Mouse (Mus musculus) small intestine, adult 2 months (tissue): ENCODE measurements around the gene Lrch3.

Source experiments
- CTCF ChIP-seq: fragments of 200-500 bp; IDR thresholded peaks from 2 replicates; pipeline ENCODE4 v1.5.1; 2012; ENCODE audit warnings: low read depth, mild to moderate bottlenecking, control low read depth, inconsistent platforms, low read length, moderate library complexity, mixed read lengths; ENCODE audit not compliant: insufficient replicate concordance, insufficient read length; ENCODE audit errors: extremely low read depth
- POLR2A ChIP-seq: fragments of 200-500 bp; IDR thresholded peaks from 2 replicates; pipeline ENCODE4 v1.6.1; 2012; ENCODE audit warnings: low read depth, mild to moderate bottlenecking, control low read depth, inconsistent platforms, low read length, moderate library complexity

GRCm38 (mm10) chr16:32927044-32927443 is 13.1 kb downstream of the Lrch3 start:
- TF ChIP-seq CTCF (no peak), POLR2A (no peak)
